Mouse (Mus musculus): ENCODE data around the gene Prr29. TPM values are rescaled to one million over a fixed set of nuclear protein-coding genes. Genes with fewer than 3 reads are reported as not detected.
"Not testable (repeated sequence)": the region's sequence is repeated elsewhere in the genome, so short reads cannot be mapped to it uniquely, and the experiment has no call there.

The Prr29 gene
- total RNA-seq (2021), result 1 to 10 TPM in 1 of 2 experiments, under 1 TPM in 1; 0.57 to 1.3 TPM
- long read RNA-seq, experiment 1, partial matches to known transcripts, result 1 of 2 reads
- long read RNA-seq, experiment 1, other reads (novel, unspliced or antisense), result 1 of 2 reads
- long read RNA-seq, experiment 2, result 0 reads

DNA sequence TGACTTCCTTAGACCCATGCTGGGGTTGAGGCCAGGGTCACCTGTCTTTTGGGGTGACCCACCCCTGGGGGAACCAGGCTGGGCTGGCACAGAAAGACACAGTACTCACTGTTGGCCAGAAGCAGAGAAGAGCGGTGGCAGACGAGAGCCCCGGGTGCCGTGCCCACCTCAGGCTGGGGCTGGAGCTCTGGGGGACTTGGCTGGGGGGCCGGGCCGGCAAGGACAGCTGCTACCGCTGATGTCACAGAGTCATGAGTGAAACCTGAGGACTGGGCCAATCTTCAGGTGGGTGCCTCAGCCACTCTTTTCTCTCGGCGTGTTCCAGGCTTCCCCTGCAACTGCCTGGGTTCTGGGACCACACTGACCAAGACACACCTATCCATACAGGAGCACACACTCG, at the start of gene Prr29:
TSS of gene Prr29 (plus strand) at position 107 of the 400 bp plus-strand sequence.
- no peak for DNase-seq

- no peak for DNase-seq
These were observed 48.9 kb upstream of the Prr29 start for GRCm38 (mm10) chr11:106316416-106316815.

DNA sequence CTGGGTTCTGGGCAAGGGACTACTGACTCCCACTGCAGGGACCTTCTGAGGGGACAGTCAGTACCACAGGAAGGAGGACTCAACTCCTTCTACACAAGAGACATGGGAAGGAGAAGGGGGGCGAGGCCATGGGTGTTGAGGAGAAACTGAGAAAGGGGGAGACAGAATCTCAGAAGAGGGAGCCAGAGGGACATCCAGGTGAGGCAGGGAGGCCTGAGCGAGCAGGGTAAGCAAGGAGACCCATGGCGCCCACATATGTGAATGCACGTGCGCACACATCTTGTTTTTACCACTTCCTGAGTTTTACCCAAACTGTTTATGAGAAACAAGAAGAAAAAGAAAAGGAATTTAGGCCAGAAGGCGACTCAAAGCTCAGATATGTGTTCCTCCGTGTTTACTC, 47.5 kb upstream of the Prr29 start:
- no peak for DNase-seq

DNA sequence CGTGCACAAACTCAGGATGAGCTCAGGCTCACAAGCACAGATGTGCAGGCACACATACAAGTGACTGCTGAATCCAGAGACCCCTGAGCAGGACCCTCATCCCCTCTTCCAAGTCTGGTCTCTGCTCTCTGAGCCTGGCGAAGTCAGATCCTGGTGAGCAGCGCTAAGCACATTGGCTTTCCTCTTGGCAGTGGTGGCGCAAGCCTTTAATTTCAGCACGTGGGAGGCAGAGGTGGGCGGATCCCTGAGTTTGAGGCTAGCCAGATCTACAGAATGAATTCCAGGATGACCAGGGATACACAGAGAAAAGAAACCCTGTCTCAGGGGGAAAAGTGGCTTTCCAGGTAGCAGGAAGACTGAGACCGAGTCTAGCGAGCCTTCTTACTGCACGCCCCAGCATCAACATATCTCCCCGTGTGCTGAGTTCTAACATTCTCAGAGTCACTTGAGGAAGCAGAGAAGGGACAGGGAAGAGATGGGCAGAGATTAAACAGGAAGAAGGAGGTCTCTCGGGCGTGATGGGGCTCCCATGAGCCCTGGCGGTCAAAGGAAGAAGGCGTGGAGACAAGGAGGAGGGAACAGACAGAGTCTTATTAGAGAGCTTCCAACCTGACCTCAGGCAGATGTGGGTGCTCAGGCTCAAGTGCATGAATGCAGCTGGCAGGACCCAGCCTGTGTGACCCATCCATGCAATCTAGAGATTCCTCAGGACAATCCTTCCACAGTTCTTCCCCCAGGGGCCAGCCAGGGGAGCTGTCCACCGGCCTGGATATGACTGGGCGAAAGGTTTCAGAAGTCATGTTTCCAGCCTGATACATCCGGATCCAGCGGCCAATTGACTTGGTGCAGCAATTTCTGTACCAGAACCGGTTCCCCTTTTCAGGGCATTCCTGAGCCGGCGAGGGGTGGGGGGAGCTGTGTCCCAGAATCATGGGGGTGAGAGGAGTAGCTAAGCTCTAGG, 46.6 kb upstream of the Prr29 start:
- peak; percentile 27 to 62 for DNase-seq

GRCm38 (mm10) chr11:106324858-106325257, 40.4 kb upstream of the Prr29 start:
- DNase-seq, result peak in 1 of 2 experiments; percentile 39

GRCm38 (mm10) chr11:106325566-106326206, 39.6 kb upstream of the Prr29 start:
- peak; percentile 56 to 79 for DNase-seq

DNA sequence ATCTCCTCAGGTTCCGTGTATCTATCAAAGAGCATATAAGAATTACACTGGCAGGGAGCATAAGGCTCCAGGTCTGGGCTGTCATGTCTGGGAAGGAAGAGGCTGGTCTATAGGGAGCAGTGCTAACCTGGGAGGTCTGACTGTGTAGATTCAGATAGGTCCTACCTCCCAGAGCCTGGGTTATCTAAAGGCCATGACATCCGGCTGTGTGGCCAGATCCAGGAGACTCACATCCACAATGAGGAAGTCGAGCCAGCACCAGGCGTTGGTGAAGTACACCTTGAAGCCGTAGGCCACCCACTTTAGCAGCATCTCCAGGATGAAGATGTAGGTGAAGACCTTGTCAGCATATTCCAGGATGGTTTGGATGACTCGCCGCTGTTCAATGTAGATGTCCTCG, 38.8 kb upstream of the Prr29 start:
- no peak for DNase-seq

GRCm38 (mm10) chr11:106328521-106328920, 36.8 kb upstream of the Prr29 start:
- DNase-seq, result no peak

GRCm38 (mm10) chr11:106329128-106329527, 36.1 kb upstream of the Prr29 start:
- DNase-seq, result peak; percentile 27 to 53

GRCm38 (mm10) chr11:106329682-106330081, 35.6 kb upstream of the Prr29 start:
- DNase-seq, result peak in 1 of 2 experiments; percentile 37

- peak; percentile 44 to 51 for DNase-seq
These were observed 32.8 kb upstream of the Prr29 start for GRCm38 (mm10) chr11:106332458-106332857.

DNA sequence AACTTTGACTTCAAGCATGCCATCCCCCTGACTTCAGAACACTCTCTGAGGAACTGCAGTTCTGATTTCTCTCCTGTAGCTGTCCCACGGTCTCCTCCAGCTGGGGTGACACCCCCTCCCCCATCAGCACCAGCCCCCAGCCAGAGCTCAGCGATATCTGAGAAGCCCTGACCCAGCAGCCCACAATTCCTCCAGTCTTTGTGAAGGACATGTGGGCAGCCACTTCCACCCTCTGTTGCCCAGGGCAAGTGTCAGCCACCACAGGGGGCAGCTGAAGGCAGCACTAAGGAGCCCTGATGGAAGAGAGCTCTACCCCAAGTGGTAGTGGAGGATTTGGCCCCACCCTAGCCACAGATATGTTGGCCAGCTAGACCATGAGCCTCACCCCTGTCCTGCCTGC, 31.2 kb upstream of the Prr29 start:
- no peak for DNase-seq

GRCm38 (mm10) chr11:106338029-106338428, 27.2 kb upstream of the Prr29 start:
- no peak for DNase-seq

GRCm38 (mm10) chr11:106338870-106339269, 26.4 kb upstream of the Prr29 start:
- DNase-seq, result no peak

DNA sequence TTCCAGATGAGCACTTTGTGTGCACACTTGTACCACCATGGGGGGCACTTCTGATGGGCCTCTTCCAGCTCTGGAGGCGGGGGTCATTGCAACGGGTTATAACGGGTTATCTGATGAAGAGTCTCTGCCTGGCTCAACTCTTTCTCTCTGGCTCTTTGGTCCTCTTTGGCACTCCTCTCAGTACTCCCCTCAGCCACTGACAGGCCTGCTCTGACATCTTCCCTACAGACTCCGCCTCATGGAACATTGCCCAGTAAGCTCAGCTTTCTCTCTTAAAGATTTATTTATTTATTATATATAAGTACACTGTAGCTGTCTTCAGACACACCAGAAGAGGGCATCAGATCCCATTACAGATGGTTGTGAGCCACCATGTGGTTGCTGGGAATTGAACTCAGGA, 25.9 kb upstream of the Prr29 start:
- not testable (repeated sequence) for DNase-seq

DNA sequence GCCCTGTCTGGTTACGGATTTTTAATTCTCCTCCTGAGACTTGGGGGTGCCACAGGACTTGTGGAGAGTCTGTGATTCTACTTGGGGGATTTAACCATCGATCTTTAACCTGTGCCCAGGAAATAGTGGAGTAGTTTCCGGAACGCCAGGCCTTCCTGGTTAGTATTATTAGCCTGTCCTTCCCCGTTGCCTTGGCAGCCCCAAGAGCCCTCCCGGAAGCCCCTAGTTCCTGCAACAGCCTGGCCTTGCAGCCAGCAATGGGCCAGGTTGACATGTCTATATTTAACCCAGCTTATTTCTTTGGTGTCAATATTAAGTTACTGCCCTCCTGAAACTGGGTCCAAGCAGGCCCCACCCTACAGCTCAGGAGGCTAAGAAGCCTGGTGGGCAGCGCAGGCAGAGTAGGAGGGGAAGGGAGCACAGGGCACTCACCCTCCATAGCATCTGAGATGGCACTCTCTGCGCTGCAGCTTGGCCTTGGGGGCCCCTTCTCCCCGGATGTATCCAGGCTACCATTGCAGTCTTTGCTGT, 24.2 kb upstream of the Prr29 start:
- no peak for DNase-seq

GRCm38 (mm10) chr11:106344910-106345309, 20.4 kb upstream of the Prr29 start:
- no peak for DNase-seq

DNA sequence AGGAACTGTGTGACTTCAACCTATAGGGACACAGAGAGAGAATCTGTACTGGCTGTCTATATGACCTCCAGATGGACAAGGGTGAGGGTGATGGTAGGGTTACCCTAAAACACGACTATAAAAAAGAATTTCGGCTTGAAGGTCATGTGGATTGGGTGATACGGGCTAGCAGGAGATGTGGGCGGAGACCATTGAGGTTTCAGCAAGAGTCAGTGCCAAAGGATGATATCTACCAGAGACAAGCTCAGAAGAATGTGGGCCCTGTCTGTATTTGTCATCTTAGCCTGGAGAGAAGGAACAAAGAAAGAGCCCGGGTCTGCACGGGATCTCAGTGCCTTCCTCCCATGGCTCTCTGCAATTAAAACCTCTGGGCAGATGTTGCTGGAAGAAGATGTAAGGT, 15.5 kb upstream of the Prr29 start:
- DNase-seq, result no peak

GRCm38 (mm10) chr11:106350853-106351252, 14.4 kb upstream of the Prr29 start:
- DNase-seq, result no peak

GRCm38 (mm10) chr11:106351253-106351652, 14.0 kb upstream of the Prr29 start:
- DNase-seq, result no peak

DNA sequence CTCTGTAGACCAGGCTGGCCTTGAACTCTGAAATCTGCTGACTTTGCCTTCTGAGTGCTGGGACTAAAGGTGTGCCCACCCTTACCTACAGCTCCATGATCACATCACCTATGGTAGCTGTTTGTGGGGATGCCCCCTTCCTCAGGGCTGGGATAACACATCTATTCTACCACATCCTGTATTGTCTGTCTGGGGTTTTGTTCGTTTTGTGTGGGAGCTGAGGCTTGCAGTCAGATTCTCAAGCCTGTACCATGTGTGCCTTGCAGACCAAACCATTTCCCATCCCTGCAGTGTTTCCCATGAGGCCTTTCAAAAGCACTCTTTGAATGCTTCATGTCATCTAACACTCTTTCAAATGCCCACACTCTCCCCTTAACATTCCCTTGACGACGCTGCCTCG, 13.3 kb upstream of the Prr29 start:
- no peak for DNase-seq

- no peak for DNase-seq
These were observed 12.1 kb upstream of the Prr29 start, which contains the start of gene Scn4a for GRCm38 (mm10) chr11:106353188-106353587. Gene Scn4a, minus strand, starts transcription at chr11:106353288.

GRCm38 (mm10) chr11:106354181-106354580, 11.1 kb upstream of the Prr29 start:
- DNase-seq, result no peak
